Mouse (Mus musculus) cerebellum, adult 2 months (tissue): ENCODE results near the gene Eif1. TPM values are rescaled to one million over a fixed set of nuclear protein-coding genes. Genes with fewer than 3 reads are reported as not detected.
A peak's percentile ranks its signal among the peaks of the same experiment; 100 is the strongest.

Experiments used
- DNase-seq, 2 experiments: peaks; one replicate each; pipeline ENCODE4 v3.0.0; 2021
- H3K27ac ChIP-seq: fragments of 200-500 bp; 2 replicates; pipeline ENCODE4 v1.5.1; 2012; ENCODE audit warnings: low read length, control low read depth, inconsistent platforms; ENCODE audit not compliant: insufficient read depth
- H3K27me3 ChIP-seq: fragments of 200-500 bp; 2 replicates; pipeline ENCODE4 v1.6.1; 2012; ENCODE audit warnings: inconsistent platforms, mild to moderate bottlenecking, low read length, moderate library complexity; ENCODE audit not compliant: control insufficient read depth, insufficient read depth
- H3K4me1 ChIP-seq: fragments of 200-500 bp; 2 replicates; pipeline ENCODE4 v1.6.1; 2011; ENCODE audit warnings: low read length; ENCODE audit not compliant: control insufficient read depth, insufficient read depth
- H3K4me3 ChIP-seq: fragments of 200-500 bp; replicated peaks from 2 replicates; pipeline ENCODE3; 2011; ENCODE audit warnings: mild to moderate bottlenecking, low read depth, low read length, control low read depth; ENCODE audit not compliant: insufficient read depth
- CTCF ChIP-seq: fragments of 200-500 bp; IDR thresholded peaks from 2 replicates; pipeline ENCODE4 v1.5.1; 2011; ENCODE audit warnings: low read depth, mild to moderate bottlenecking, control low read depth, low read length, moderate library complexity, borderline replicate concordance; ENCODE audit not compliant: insufficient read depth
- POLR2A ChIP-seq: fragments of 200-500 bp; IDR thresholded peaks from 2 replicates; pipeline ENCODE4 v1.6.1; 2011; ENCODE audit warnings: low read length, control low read depth, borderline replicate concordance; ENCODE audit not compliant: insufficient read depth
- WGBS: fragments of 180-500 bp; shearing (Covaris S2); methylation state at CpG from one replicate; pipeline ENCODE4 v1.1.7; 2018; 5-methylcytosine and 5-hydroxymethylcytosine counted together
- polyA plus RNA-seq: library from polyadenylated mRNA; depleted of rRNA; stranded (reverse); fragments of >200 nt; gene quantifications from 2 replicates; pipeline ENCODE4 v1.2.3, GENCODE M21; 2012

Eif1 gene
- polyA plus RNA-seq, 1 experiment, result 502 TPM

- Histone ChIP-seq H3K4me3 (no peak overlapping the region), H3K27me3 (no peaks in the 10 kb centered on the region), H3K4me1 (no peaks in the 10 kb centered on the region), H3K27ac (no peak overlapping the region)
- TF ChIP-seq POLR2A (no peak), CTCF (no peak)
- DNase-seq, result no peak
- 59% methylated on average over 3 of the region's 3 CpGs for WGBS
Observed at GRCm38 (mm10) chr11:100335731-100336130, 16.0 kb downstream of the Eif1 start.

GRCm38 (mm10) chr11:100344269-100344668 is 24.6 kb downstream of the Eif1 start:
- WGBS, result 86% methylated on average over 10 of the region's 10 CpGs
- H3K27ac ChIP-seq, result no peak overlapping the region
- DNase-seq, result no peak

DNA sequence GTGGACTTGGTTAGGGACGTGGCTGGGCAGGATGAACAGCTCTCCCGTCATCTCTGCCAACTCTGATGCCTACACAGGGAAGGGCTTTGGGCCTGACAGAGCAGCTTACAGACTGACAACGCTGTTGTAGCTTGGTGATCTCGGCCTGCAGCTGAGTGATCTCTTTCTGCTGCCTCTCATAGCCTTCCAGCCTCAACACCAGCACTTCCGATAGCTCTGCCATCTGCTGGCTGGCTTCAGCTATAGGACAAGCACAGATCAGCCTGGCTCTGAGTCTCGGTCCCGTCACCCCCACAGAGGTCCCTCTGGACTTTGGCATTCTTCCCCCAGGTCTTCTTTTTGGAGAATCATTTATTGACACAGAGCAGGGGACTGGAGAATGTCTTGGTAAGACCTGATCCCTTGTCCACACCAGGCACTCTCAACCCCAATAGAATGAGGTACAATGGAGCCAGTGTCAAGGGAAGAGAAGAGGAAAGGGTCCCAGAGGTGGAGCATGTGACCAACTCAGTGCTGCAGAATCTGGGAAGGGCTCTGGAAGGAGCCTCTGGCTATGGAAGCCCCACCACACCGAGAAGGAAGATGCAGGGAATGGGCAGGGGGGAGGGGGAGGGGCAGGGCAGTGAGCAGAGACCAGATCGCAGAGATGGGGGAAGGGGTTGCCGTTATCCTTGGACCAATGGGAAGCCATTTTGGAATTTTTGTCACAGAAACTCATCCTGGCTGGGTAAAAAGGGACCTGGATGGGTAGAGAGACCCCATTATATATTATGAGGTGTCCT is 32.6 kb downstream of the Eif1 start:
- no peak overlapping the region for H3K4me3 ChIP-seq
- H3K4me1 ChIP-seq, result peaks cover 3% of the 10 kb centered on the region; the same call in 1 of the 2 replicates
- H3K27ac ChIP-seq, result no peak overlapping the region
- H3K27me3 ChIP-seq, result no peaks in the 10 kb centered on the region
- peak in 1 of 2 experiments; percentile 45 for DNase-seq
- peak; percentile 59; the same call in 1 of the 2 replicates for TF ChIP-seq CTCF
- TF ChIP-seq POLR2A, result no peak
- WGBS, result 29% methylated on average over 10 of the region's 10 CpGs

More at GRCm38 (mm10) chr11:100344269-100344668, 24.6 kb downstream of the Eif1 start:
- Histone ChIP-seq H3K27me3 (no peaks in the 10 kb centered on the region), H3K4me1 (no peaks in the 10 kb centered on the region), H3K4me3 (no peak overlapping the region)
- no peak for TF ChIP-seq CTCF
- TF ChIP-seq POLR2A, result no peak

DNA sequence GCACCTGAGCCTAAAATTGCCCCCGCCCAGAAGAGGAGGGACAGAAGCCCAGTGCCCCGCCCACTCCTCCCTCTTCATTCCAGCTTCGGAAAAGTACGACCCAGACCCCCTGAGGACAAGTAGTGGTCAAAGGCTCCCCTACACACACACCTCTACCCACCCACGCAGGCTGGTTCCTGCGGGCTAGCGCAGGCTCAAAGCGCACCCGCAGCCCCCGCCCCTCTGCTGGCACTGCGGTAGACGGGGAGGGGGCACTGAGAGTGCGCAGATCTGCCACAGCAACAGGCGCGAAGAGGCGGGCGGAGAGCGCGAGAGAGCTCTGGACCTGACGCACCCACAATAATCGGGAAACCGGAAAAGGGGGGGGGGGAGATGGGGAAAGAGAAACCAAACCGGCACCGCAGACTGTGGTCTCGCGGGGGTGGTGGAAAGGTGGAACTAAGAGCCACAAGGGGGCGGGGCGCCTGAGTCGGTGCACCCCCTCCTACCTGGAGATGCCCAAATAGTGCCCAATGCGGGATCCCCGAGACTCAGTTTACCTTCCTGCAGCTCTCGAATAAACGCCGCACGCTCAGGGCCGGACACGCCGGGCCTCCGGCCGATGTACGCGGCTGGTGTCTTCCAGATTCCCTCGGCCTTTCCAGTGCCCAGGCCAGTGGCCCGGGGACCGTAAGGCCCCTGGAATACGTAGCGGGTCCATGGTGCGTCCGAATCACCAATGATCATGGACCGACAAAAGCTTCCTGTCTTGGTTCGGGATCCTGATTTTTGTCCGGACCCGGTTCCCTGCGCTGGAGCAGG is 35.7 kb downstream of the Eif1 start:
- peaks cover 3% of the 10 kb centered on the region; the same call in 1 of the 2 replicates for H3K4me1 ChIP-seq
- H3K4me3 ChIP-seq, result peak overlapping the region; percentile 76
- DNase-seq, result peak; percentile 50 to 53
- under 1% methylated on average over 54 of the region's 54 CpGs for WGBS
- peak overlapping the region; percentile 61; the same call in 1 of the 2 replicates for H3K27ac ChIP-seq
- no peak for TF ChIP-seq CTCF
- no peak for TF ChIP-seq POLR2A
- H3K27me3 ChIP-seq, result no peaks in the 10 kb centered on the region

GRCm38 (mm10) chr11:100355972-100356818 is 36.5 kb downstream of the Eif1 start, which contains the start of gene Hap1:
Gene Hap1 (minus strand): TSS chr11:100356128.
- H3K27ac ChIP-seq, result peak within 1 kb of the TSS; percentile 61
- peak; percentile 83 to 90 for DNase-seq
- TF ChIP-seq POLR2A (peak; percentile 71), CTCF (no peak)
- WGBS, result under 1% methylated on average over 49 of the region's 49 CpGs
- peaks cover 3% of the 10 kb centered on the region; the same call in 1 of the 2 replicates for H3K4me1 ChIP-seq
- peak within 1 kb of the TSS; percentile 76 for H3K4me3 ChIP-seq
- H3K27me3 ChIP-seq, result no peaks in the 10 kb centered on the region

DNA sequence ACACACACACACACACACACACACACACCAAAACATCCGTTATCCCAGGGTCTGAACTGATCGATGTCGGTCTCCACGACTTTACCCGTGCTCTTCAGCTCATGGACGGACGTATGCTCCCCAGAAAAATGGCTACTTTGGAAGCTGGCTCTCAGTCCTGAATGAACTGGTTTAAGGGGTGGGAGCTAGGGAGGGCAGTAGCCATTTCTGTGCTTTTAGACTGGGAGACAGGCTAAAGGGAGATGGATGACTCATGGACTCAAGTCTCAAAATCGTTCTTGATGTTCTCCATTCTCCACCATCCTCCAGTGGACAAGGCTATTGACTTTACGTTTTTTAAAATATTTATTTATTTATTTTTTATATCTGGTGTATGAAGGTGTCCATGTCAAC is 37.1 kb downstream of the Eif1 start:
- TF ChIP-seq CTCF, result no peak
- TF ChIP-seq POLR2A, result no peak
- peaks cover 3% of the 10 kb centered on the region; the same call in 1 of the 2 replicates for H3K4me1 ChIP-seq
- peak overlapping the region; percentile 76 for H3K4me3 ChIP-seq
- WGBS, result 10% methylated on average over 9 of the region's 9 CpGs
- DNase-seq, result no peak
- H3K27me3 ChIP-seq, result no peaks in the 10 kb centered on the region
- H3K27ac ChIP-seq, result no peak overlapping the region

DNA sequence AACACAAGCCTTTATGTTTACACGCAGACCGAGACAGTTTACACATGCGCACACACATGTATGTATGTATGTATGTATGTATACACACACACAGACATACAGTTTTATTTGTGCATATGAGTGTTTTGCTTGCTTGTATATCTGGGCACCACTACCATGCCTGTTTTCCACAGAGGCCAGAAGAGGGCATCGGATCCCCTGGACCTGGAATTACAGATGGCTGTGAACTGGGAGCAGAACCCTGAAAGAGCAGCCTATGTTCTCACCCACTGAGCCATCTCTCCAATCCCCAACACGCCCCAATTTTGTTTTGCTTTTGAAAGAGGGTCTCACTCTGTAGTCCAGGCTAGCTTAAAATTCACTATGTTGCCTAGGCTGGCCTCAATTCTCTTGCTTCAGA is 37.7 kb downstream of the Eif1 start:
- WGBS, result 50% methylated on average over 5 of the region's 5 CpGs

More for the DNA sequence above, 37.7 kb downstream of the Eif1 start:
- Histone ChIP-seq H3K4me1 (no peaks in the 10 kb centered on the region; the same call in none of the 2 replicates), H3K27ac (no peak overlapping the region), H3K4me3 (no peak overlapping the region), H3K27me3 (no peaks in the 10 kb centered on the region)
- peak in 1 of 2 experiments; percentile 43 for DNase-seq
- 0 out of 2 replicates have a peak, but pooled peaks have one; percentile 12 for TF ChIP-seq CTCF
- TF ChIP-seq POLR2A, result no peak
